Mouse (Mus musculus) ES-Bruce4 (cell line): ENCODE data around the gene Cdh18. TPM values are rescaled to one million over a fixed set of nuclear protein-coding genes. Genes with fewer than 3 reads are reported as not detected.

Source experiments
- H3K27ac ChIP-seq: 2 replicates; pipeline ENCODE4 v1.5.1; 2012; ENCODE audit warnings: low read length, inconsistent platforms; ENCODE audit not compliant: insufficient read depth
- H3K27me3 ChIP-seq: 2 replicates; pipeline ENCODE4 v1.6.1; 2012; ENCODE audit warnings: mild to moderate bottlenecking, low read length, inconsistent platforms; ENCODE audit not compliant: control insufficient read depth, poor library complexity, insufficient read depth, severe bottlenecking
- H3K36me3 ChIP-seq: 2 replicates; pipeline ENCODE4 v1.6.1; 2012; ENCODE audit warnings: inconsistent platforms, mild to moderate bottlenecking, low read length, moderate library complexity; ENCODE audit not compliant: control insufficient read depth, poor library complexity, insufficient read depth, severe bottlenecking
- H3K4me1 ChIP-seq: one replicate; pipeline ENCODE4 v1.8.1; 2011; ENCODE audit warnings: low read length; ENCODE audit not compliant: control insufficient read depth, insufficient read depth
- H3K4me3 ChIP-seq: 2 replicates; pipeline ENCODE4 v1.5.1; 2011; ENCODE audit warnings: low read depth, mild to moderate bottlenecking, low read length
- H3K9ac ChIP-seq: 2 replicates; pipeline ENCODE4 v1.6.1; 2012; ENCODE audit warnings: low read depth, mild to moderate bottlenecking, inconsistent platforms; ENCODE audit not compliant: poor library complexity, severe bottlenecking
- H3K9me3 ChIP-seq: replicated peaks from 2 replicates; pipeline ENCODE4 v1.6.1; 2012; ENCODE audit warnings: mild to moderate bottlenecking, low read length, inconsistent platforms; ENCODE audit not compliant: control insufficient read depth, poor library complexity, insufficient read depth, severe bottlenecking
- CTCF ChIP-seq: IDR thresholded peaks from one replicate; pipeline ENCODE4 v1.8.1; 2011; ENCODE audit warnings: low read depth, low read length
- EP300 ChIP-seq: IDR thresholded peaks from 2 replicates; pipeline ENCODE4 v1.6.1; 2011; ENCODE audit warnings: low read depth, low read length; ENCODE audit not compliant: insufficient read depth
- POLR2A ChIP-seq: IDR thresholded peaks from one replicate; pipeline ENCODE4 v1.8.1; 2011; ENCODE audit warnings: low read length; ENCODE audit not compliant: insufficient read depth
- polyA plus RNA-seq: library from polyadenylated mRNA; stranded (reverse); fragments of >200 nt; gene quantifications from 2 replicates; pipeline ENCODE4 v1.2.4, GENCODE M21; 2011; ENCODE audit warnings: low read depth; ENCODE audit not compliant: missing spikeins, insufficient read depth, insufficient read length

The Cdh18 gene
- polyA plus RNA-seq, 1 experiment, result not detected

DNA sequence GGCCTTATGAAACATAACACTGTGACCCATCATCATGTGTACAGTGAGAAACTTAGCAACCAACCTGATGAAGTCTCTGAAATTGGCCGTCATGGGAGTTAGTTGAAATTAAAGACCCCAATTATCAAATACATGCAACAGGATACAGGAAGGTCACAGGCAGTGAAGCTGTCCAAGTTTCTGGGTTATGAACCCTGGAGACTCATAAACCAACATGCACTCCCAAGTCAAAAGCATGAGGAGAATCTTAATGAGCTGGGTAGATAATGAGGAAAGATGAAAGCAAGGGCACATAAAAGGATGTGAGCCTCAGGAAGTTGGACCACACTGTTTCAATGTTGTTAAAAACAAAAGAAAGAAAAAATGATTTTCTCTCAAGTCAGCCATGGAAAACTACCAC, 321.9 kb downstream of the Cdh18 start:
- no peak overlapping the region for H3K27ac ChIP-seq
- no peak overlapping the region for H3K4me3 ChIP-seq
- H3K9ac ChIP-seq, result no peak overlapping the region
- no peaks in the 10 kb centered on the region for H3K27me3 ChIP-seq
- TF ChIP-seq POLR2A, result no peak
- TF ChIP-seq CTCF, result no peak
- no peak for TF ChIP-seq EP300
- H3K4me1 ChIP-seq, result no peaks in the 10 kb centered on the region
- no peaks in the 10 kb centered on the region for H3K36me3 ChIP-seq
- H3K9me3 ChIP-seq, result no peaks in the 10 kb centered on the region

DNA sequence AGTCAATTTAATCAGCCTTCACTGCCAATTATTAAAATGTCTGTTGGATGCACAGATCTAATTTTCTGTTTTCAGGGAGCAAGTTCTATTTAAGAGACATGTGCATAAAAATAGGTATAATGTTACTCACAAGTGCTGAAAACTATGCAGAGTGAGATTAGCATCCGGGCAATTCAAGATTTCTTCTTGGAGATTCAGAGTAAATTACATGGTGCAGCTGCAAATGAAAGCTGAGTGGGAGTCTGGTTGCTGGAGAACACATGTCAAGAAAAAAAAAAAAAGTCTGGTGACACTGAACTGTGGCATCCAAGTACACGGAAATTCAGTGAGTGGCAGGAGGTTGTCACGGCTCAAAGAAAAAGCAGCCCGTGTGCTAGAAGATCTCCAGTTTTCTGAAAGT, 348.9 kb downstream of the Cdh18 start:
- H3K27ac ChIP-seq, result no peak overlapping the region
- H3K4me3 ChIP-seq, result no peak overlapping the region
- H3K9me3 ChIP-seq, result no peaks in the 10 kb centered on the region
- no peak overlapping the region for H3K9ac ChIP-seq
- H3K36me3 ChIP-seq, result no peaks in the 10 kb centered on the region
- no peaks in the 10 kb centered on the region for H3K27me3 ChIP-seq
- no peak for TF ChIP-seq EP300
- TF ChIP-seq POLR2A, result no peak
- no peak for TF ChIP-seq CTCF
- no peaks in the 10 kb centered on the region for H3K4me1 ChIP-seq

DNA sequence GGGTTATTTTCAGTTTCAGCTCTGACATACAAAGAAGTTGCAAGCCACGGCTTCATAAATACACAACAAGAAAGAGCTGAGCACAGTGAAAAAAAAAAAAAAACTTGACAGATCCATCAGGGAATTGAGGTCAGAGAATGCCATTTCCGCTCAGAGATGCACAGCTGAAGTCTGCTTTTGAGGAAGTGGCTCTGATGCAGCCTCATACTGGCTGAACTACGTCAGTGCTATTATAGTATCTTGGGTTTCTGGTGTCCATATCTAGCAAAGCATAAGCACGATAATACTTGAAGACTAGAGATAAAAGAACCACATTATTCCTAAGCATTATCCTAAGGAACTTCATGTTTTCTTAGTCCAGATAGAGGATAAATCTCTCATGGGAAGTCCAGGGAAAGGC, 349.4 kb downstream of the Cdh18 start:
- no peaks in the 10 kb centered on the region for H3K27me3 ChIP-seq
- H3K4me3 ChIP-seq, result no peak overlapping the region
- no peaks in the 10 kb centered on the region for H3K4me1 ChIP-seq
- H3K27ac ChIP-seq, result no peak overlapping the region
- no peaks in the 10 kb centered on the region for H3K9me3 ChIP-seq
- no peak overlapping the region for H3K9ac ChIP-seq
- TF ChIP-seq CTCF, result no peak
- H3K36me3 ChIP-seq, result no peaks in the 10 kb centered on the region

DNA sequence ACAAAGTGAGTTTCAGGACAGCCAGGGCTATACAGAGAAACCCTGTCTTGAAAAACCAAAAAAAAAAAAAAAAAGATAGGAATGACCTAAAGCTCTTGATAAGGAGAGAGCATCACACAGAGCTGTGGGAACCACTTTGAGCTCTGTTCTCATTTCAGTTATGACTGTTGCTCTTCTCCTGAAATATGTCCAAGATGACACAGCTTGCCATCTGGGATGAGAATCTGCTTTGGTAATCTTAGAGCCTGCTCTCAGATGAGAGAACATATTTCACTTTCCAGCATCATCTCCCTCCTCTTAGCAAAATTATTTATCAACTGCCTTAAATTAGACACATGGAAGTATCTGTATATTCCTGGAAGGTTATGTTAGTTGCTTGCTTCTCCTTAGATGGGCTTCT, 365.6 kb downstream of the Cdh18 start:
- no peaks in the 10 kb centered on the region for H3K36me3 ChIP-seq
- TF ChIP-seq CTCF, result no peak
- TF ChIP-seq EP300, result no peak
- no peak for TF ChIP-seq POLR2A
- H3K4me1 ChIP-seq, result no peaks in the 10 kb centered on the region
- H3K9me3 ChIP-seq, result no peaks in the 10 kb centered on the region
- no peak overlapping the region for H3K9ac ChIP-seq
- no peak overlapping the region for H3K4me3 ChIP-seq
- H3K27me3 ChIP-seq, result no peaks in the 10 kb centered on the region
- no peak overlapping the region for H3K27ac ChIP-seq

DNA sequence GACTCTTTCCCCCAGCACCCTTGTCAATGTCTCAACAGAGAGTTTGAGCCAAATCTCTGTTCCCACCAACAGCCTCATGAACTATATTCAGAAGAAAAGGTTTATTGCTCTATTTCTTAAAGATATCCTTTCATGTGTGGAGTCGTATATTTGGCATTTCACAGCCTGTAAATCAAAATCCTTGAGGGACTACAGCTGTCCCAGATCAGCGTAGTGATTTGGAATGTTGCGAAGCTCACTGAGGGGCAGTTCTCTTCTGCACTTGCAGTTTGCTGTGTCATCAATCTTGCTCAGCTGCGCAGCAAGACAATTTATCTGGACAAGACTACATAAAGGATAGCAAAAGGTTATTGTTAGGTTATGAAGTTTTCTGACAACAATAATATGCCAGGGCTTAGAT, 385.5 kb downstream of the Cdh18 start:
- no peak overlapping the region for H3K27ac ChIP-seq
- H3K36me3 ChIP-seq, result no peaks in the 10 kb centered on the region
- H3K9ac ChIP-seq, result no peak overlapping the region
- H3K9me3 ChIP-seq, result no peaks in the 10 kb centered on the region
- TF ChIP-seq CTCF (no peak), EP300 (no peak), POLR2A (no peak)
- H3K4me1 ChIP-seq, result no peaks in the 10 kb centered on the region
- no peak overlapping the region for H3K4me3 ChIP-seq
- H3K27me3 ChIP-seq, result no peaks in the 10 kb centered on the region

DNA sequence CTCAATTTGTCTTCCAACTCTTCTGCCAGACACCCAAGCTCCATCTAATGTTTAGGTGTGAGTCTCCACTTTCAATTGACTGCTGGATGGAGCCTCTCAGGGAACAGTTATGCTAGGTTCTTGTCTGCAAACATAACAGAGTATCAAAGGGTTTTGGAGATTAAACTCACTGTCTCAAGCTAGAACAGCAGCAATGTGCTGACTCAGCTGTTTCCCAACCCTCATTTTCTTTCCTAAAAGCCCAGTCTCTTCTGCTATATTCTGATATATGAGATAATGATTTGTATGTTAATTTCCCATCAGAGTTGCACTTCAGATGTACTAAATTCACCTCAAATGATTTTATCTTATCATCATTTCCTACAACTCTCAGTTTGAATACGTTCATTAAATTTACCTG, 398.4 kb downstream of the Cdh18 start:
- Histone ChIP-seq H3K4me1 (no peaks in the 10 kb centered on the region), H3K4me3 (no peak overlapping the region), H3K36me3 (no peaks in the 10 kb centered on the region), H3K27ac (no peak overlapping the region), H3K9ac (no peak overlapping the region), H3K9me3 (no peaks in the 10 kb centered on the region), H3K27me3 (no peaks in the 10 kb centered on the region)
- TF ChIP-seq CTCF (no peak), EP300 (no peak), POLR2A (no peak)

DNA sequence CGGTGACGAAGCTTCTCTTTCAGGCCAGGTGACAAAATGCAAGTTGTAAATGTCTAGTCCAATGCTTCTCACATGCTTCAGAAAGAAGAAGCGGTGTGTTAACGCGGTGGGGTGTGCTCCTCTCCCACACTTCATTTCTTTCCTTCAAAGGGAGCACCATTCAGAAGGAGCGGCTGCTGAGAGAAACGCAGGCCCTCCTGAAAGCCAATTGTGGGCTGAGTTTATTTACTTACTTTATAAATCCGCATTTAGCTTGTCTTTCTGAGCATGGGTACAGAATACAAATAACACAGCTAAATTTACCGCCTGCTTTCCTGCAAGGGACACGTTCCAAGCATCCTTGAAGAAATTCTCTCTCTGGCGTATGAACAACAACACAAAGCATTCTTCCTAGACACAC, 420.6 kb downstream of the Cdh18 start:
- Histone ChIP-seq H3K4me3 (no peak overlapping the region), H3K9ac (no peak overlapping the region), H3K27ac (no peak overlapping the region), H3K9me3 (no peaks in the 10 kb centered on the region), H3K27me3 (no peaks in the 10 kb centered on the region), H3K36me3 (no peaks in the 10 kb centered on the region), H3K4me1 (no peaks in the 10 kb centered on the region)
- TF ChIP-seq EP300 (no peak), POLR2A (no peak), CTCF (no peak)
